Mouse (Mus musculus) adrenal gland, adult 18-20 months (tissue): ENCODE measurements around the gene Prelid3b. TPM values are rescaled to one million over a fixed set of nuclear protein-coding genes. Genes with fewer than 3 reads are reported as not detected.

Source experiments
- DNase-seq, 2 experiments: peaks; one replicate each; pipeline ENCODE4 v3.0.0; 2021 to 2022; ENCODE audit warnings: low spot score in 2 of 2
- total RNA-seq, 2 experiments: library from RNA; stranded (reverse); gene quantifications; 1 replicate in 1 of 2; 2 replicates in 1 of 2; pipeline ENCODE4 v1.2.3; 2021

Prelid3b gene
- total RNA-seq, 2 experiments from 2014 or later: 118 to 119 TPM

DNA sequence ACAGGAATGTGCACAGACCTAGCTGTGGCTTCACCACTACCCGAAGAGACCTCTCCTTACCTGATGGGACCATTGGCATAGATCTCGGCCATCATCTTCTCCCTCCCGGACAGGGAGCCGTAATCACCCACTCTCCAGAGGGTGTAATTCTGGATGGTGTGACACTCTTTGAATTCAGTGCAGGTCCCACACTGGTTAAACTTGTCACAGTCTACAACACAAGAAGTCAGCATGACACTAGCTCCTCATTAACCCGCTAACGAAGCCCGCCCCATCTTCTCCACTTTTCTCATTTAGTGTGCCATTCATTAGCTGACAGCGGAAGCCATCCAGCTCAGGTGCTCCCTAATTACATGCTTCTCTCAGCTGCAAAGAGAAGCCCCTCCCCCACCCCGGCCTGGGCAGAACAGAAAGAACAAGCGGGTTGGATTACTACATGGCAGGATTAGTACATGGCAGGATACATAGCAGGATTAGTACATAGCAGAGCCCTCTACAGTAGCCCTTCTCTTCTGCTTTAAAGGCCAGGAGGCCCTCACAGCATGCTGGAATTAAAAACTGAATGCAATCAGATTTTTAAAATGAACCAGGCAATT lies 43.8 kb downstream of the Prelid3b start:
- no peak for DNase-seq

DNA sequence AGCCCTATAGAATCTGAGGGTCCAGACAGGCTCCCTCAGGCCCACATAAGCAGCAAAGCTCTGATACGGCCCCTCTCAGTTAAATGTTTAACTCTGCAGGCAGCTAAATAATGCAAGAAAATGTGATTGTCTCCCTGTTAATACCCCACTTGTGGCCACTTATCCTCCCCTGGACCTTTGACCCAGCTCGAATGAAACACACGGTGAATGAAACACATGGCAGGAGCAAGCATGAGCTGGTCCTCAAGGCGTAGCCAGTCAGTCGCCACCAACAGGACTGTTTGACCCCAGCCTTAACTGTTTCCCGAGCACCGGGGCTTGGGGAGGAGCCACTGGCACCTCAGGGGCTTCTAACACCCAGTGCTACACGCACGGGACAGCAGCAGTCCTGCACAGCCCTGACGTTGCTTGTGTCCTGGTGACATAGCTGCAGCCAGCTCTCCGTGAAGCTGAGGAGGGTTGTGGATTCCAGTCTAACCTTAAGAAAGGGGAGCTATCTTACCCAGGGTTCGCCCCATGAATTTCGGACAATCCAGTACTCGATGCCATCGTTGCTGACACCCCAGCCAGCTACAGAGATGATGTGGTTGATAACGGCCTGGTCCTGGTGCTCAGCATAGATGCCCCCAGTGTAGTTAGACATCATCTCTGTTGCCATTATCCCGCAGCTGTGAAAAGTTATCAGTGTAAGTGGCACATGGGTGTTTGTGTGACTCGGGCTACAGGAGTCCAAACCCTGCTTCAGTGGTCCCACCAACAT lies 44.6 kb downstream of the Prelid3b start:
- DNase-seq: no peak

DNA sequence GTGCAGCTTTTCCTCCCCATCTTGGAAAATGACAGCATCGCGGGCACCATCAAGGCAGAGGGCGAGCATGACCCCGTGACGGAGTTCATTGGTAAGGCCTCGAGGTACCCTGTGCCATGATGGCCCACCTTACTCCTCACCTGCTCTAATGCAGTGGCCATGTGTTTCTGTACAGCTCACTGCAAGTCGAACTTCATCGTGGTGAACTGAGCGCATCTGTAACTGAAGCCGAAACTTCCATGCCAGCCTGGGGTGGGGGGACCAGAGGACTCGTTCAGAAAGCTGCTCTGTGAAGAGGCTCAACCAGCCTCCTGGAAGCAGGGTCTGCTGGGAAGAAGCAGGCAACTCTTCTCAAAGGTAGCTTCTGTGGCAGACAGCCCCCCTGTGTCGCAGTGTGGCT lies 46.0 kb downstream of the Prelid3b start:
- no peak for DNase-seq

DNA sequence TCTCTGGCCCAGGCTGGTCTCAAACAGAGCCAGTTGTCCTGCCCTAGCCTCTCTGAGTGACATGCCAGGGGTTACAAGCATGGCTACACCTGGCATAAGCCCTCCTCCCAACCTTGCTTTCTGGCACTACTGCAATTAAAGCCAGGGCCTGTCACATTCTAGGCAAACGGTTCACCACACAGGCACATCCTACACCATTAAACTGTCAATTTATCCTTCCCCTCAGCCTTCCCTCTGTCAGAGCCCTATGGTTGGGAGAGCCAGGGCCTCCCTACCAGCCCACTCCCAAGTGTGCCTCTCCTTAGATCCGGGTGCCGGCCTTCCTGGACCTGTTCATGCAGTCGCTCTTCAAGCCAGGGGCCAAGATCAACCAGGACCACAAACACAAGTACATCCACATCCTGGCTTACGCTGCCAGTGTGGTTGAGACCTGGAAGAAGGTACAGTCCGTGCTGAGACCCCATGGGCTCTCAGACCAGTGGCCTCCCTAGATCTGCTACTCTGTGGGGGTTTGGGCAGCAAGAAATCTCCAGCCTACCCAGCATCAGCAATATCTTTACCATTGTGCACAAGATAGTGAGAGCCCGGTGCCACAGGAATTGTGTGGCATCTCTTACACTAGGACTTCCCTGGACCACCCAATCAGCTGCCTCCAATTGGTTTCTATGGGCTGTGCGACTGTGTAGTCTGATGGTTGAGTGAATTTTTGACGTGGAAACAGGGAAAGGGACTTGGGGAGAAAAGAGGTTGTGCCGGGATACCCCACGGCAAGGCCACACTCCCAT lies 48.4 kb downstream of the Prelid3b start:
- no peak for DNase-seq

GRCm38 (mm10) chr2:174421107-174421506 lies 51.8 kb downstream of the Prelid3b start:
- no peak for DNase-seq

GRCm38 (mm10) chr2:174415731-174416310 lies 57.1 kb downstream of the Prelid3b start, which contains the start of gene Nelfcd:
TSS of gene Nelfcd (plus strand) at chr2:174415804.
- peak; percentile 94 to 95 for DNase-seq

Other genes with a start within 250 kb of the Prelid3b start
- 1,000 to 10,000 TPM; 2,555 to 2,708 TPM for gene Gnas, start 188.8 kb downstream of the Prelid3b start, total RNA-seq
- gene Gm20721, start 126.4 kb downstream of the Prelid3b start, total RNA-seq: 1 to 10 TPM; 1.3 to 1.7 TPM
- gene Nelfcd, start 57.3 kb downstream of the Prelid3b start, total RNA-seq: 10 to 100 TPM; 47.1 to 55.3 TPM
- 100 to 1,000 TPM; 193 to 196 TPM for gene Ctsz, start 34.0 kb downstream of the Prelid3b start, total RNA-seq
- gene Tubb1, start 22.4 kb downstream of the Prelid3b start, total RNA-seq: 1 to 10 TPM in 1 of 2 experiments, under 1 TPM in 1; 0.86 to 3.1 TPM
- gene Atp5e, start 9.0 kb downstream of the Prelid3b start, total RNA-seq: 100 to 1,000 TPM; 546 to 718 TPM
- under 1 TPM; 0.07 to 0.13 TPM for gene Zfp831, start 170.5 kb upstream of the Prelid3b start, total RNA-seq